Mouse (Mus musculus): ENCODE measurements at regions not wholly inside any gene's neighbourhood (a gene's known extent, or its start where the extent isn't known, plus 50 kb on each side); places are given as distances from the start of the nearest gene placed in this dataset.

GRCm38 (mm10) chr3:144011456-144012025 lies 193.5 kb downstream of the Lmo4 start:
- no peak for TF ChIP-seq ZC3H11A (IDR thresholded peaks at IDR 0.05; ENCODE audit: borderline replicate concordance, low read depth, low read length)
- no peak for TF ChIP-seq CHD2 (IDR thresholded peaks at IDR 0.05; ENCODE audit: low read depth, low read length)
- no peak for TF ChIP-seq MAFK (IDR thresholded peaks at IDR 0.05; ENCODE audit: insufficient read depth, low read depth, low read length)
- TF ChIP-seq ZNF384 (IDR thresholded peaks at IDR 0.05; ENCODE audit: low read depth, low read length) = no peak
- TF ChIP-seq HCFC1 (IDR thresholded peaks at IDR 0.05; ENCODE audit: borderline replicate concordance, insufficient read depth, low read length) = no peak
